Mouse (Mus musculus) megakaryocyte, adult 5-6 weeks (primary cell): ENCODE results near the gene Prkd1. TPM values are rescaled to one million over a fixed set of nuclear protein-coding genes. Genes with fewer than 3 reads are reported as not detected.

Source experiments
- ATAC-seq: 2 replicates; pipeline ENCODE4 v1.8.0; 2016; ENCODE audit warnings: mild to moderate bottlenecking, inconsistent platforms; ENCODE audit not compliant: poor library complexity, severe bottlenecking
- total RNA-seq, 2 experiments: library from RNA; stranded (forward) in 1 of 2; stranded (reverse) in 1 of 2; fragments of 153-499, 151-499 nt in 1 of 2; fragments of 221-1000, 200-1000 nt in 1 of 2; gene quantifications; 2 replicates each; pipeline versions ENCODE4 v1.2.3 to v1.2.4; 2015 to 2017

Gene Prkd1
- total RNA-seq (2015), result not detected in 2 replicates
- total RNA-seq (2017), result not detected in 2 replicates

- no peak for ATAC-seq
Observed at GRCm38 (mm10) chr12:50648671-50649541, at the start of gene Prkd1. TSS of gene Prkd1 (minus strand) at chr12:50649098.

- no peak for ATAC-seq
Observed at GRCm38 (mm10) chr12:50697492-50697891, 48.6 kb upstream of the Prkd1 start.

- no peak for ATAC-seq
Observed at GRCm38 (mm10) chr12:50648176-50648670, 675 bp downstream of the Prkd1 start.

GRCm38 (mm10) chr12:50646857-50647256 is 2.0 kb downstream of the Prkd1 start:
- ATAC-seq, result no peak

GRCm38 (mm10) chr12:50642671-50643070 is 6.2 kb downstream of the Prkd1 start:
- no peak for ATAC-seq

- no peak for ATAC-seq
Observed at GRCm38 (mm10) chr12:50640171-50640570, 8.7 kb downstream of the Prkd1 start.

- ATAC-seq, result no peak
Observed at GRCm38 (mm10) chr12:50634436-50634835, 14.5 kb downstream of the Prkd1 start.

- ATAC-seq, result peak; percentile 68
Observed at GRCm38 (mm10) chr12:50626100-50626499, 22.8 kb downstream of the Prkd1 start.

- no peak for ATAC-seq
Observed at GRCm38 (mm10) chr12:50624175-50624574, 24.7 kb downstream of the Prkd1 start.

- no peak for ATAC-seq
Observed at GRCm38 (mm10) chr12:50615852-50616251, 33.0 kb downstream of the Prkd1 start.

- ATAC-seq, result no peak
Observed at GRCm38 (mm10) chr12:50614341-50614740, 34.6 kb downstream of the Prkd1 start.

- ATAC-seq, result no peak
Observed at GRCm38 (mm10) chr12:50606703-50607500, 42.0 kb downstream of the Prkd1 start.

- no peak for ATAC-seq
Observed at GRCm38 (mm10) chr12:50599370-50599769, 49.5 kb downstream of the Prkd1 start.

- ATAC-seq, result no peak
Observed at GRCm38 (mm10) chr12:50598053-50598988, 50.6 kb downstream of the Prkd1 start.

GRCm38 (mm10) chr12:50597467-50597866 is 51.4 kb downstream of the Prkd1 start:
- no peak for ATAC-seq

- no peak for ATAC-seq
Observed at GRCm38 (mm10) chr12:50595777-50596176, 53.1 kb downstream of the Prkd1 start.

- ATAC-seq, result no peak
Observed at GRCm38 (mm10) chr12:50594506-50594905, 54.4 kb downstream of the Prkd1 start.

- ATAC-seq, result no peak
Observed at GRCm38 (mm10) chr12:50593481-50593880, 55.4 kb downstream of the Prkd1 start.

- no peak for ATAC-seq
Observed at GRCm38 (mm10) chr12:50588137-50588761, 60.6 kb downstream of the Prkd1 start.

- ATAC-seq, result no peak
Observed at GRCm38 (mm10) chr12:50565198-50565597, 83.7 kb downstream of the Prkd1 start.
